Mouse (Mus musculus) forebrain, embryonic 11.5 days (tissue): ENCODE results near the gene Tcirg1. TPM values are rescaled to one million over a fixed set of nuclear protein-coding genes. Genes with fewer than 3 reads are reported as not detected.

Experiments used
- ATAC-seq: fragments of 200-750 bp; cut with Nextera tagmentation; replicated peaks from 2 replicates; pipeline ENCODE4 v1.8.0; 2017; ENCODE audit warnings: moderate TSS enrichment; ENCODE audit not compliant: low FRiP score
- DNase-seq: peaks from one replicate; pipeline ENCODE4 v3.0.0-alpha.2; 2017; ENCODE audit warnings: low spot score
- H3K27ac ChIP-seq: fragments of 300-500 bp; sonication (generic); 2 replicates; pipeline ENCODE4 v1.5.1; 2014; ENCODE audit warnings: low read depth, low read length
- H3K27me3 ChIP-seq: fragments of 300-500 bp; sonication (generic); 2 replicates; pipeline ENCODE4 v1.6.1; 2014; ENCODE audit warnings: mild to moderate bottlenecking, low read length, mixed read lengths; ENCODE audit not compliant: control insufficient read depth, insufficient read depth
- H3K36me3 ChIP-seq: fragments of 300-500 bp; sonication (generic); 2 replicates; pipeline ENCODE4 v1.6.1; 2014; ENCODE audit warnings: mild to moderate bottlenecking, low read length, moderate library complexity, mixed read lengths; ENCODE audit not compliant: control insufficient read depth, insufficient read depth
- H3K4me1 ChIP-seq: fragments of 300-500 bp; sonication (generic); replicated peaks from 2 replicates; pipeline ENCODE4 v1.6.1; 2014; ENCODE audit warnings: low read length, mixed read lengths; ENCODE audit not compliant: control insufficient read depth, insufficient read depth
- H3K4me2 ChIP-seq: fragments of 300-500 bp; sonication (generic); 2 replicates; pipeline ENCODE4 v1.6.1; 2014; ENCODE audit warnings: low read depth, mild to moderate bottlenecking, low read length, moderate library complexity, mixed read lengths; ENCODE audit not compliant: severe bottlenecking
- H3K4me3 ChIP-seq: fragments of 300-500 bp; sonication (generic); 2 replicates; pipeline ENCODE4 v1.5.1; 2014; ENCODE audit warnings: low read depth, low read length
- H3K9ac ChIP-seq: fragments of 300-500 bp; sonication (generic); 2 replicates; pipeline ENCODE4 v1.6.1; 2014; ENCODE audit warnings: low read length
- H3K9me3 ChIP-seq: fragments of 300-500 bp; sonication (generic); 2 replicates; pipeline ENCODE4 v1.6.1; 2016; ENCODE audit warnings: low read length, mixed read lengths; ENCODE audit not compliant: control insufficient read depth
- WGBS: fragments of 180-500 bp; shearing (Covaris S2); extraction: QIAGEN DNeasy Blood & Tissue Kit; methylation state at CpG from one replicate; pipeline ENCODE4 v1.1.7; 2014; 5-methylcytosine and 5-hydroxymethylcytosine counted together
- polyA plus RNA-seq: library from polyadenylated mRNA; unstranded; fragments of >200 nt; fragmentation: Nextera tagmentation; extraction: Ambion mirVana; gene quantifications from 2 replicates; pipeline ENCODE4 v1.2.1, GENCODE M21; 2014

Tcirg1 gene
- polyA plus RNA-seq = 11.4 and 15.7 TPM in 2 replicates

- H3K4me1 ChIP-seq = peaks cover 7% of the 10 kb centered on the region; the same call in 1 of the 2 replicates
- WGBS = 6% methylated on average over 36 of the region's 36 CpGs
- DNase-seq (peak; percentile 77), ATAC-seq (peak; percentile 58; the same call in 1 of the 2 replicates)
- H3K27ac ChIP-seq = no peak within 1 kb of the TSS
- peaks cover 3% of the 10 kb centered on the region; the same call in 1 of the 2 replicates for H3K36me3 ChIP-seq
- H3K27me3 ChIP-seq = no peaks in the 10 kb centered on the region; the same call in 1 of the 2 replicates
- no peaks in the 10 kb centered on the region for H3K9me3 ChIP-seq
- H3K4me3 ChIP-seq = peak within 1 kb of the TSS; percentile 31
- H3K9ac ChIP-seq = peak within 1 kb of the TSS; percentile 46
- peak within 1 kb of the TSS; percentile 60 for H3K4me2 ChIP-seq
Measured at GRCm38 (mm10) chr19:3906795-3907786, at the start of gene Tcirg1. Tcirg1 (minus strand) TSS chr19:3907133.

DNA sequence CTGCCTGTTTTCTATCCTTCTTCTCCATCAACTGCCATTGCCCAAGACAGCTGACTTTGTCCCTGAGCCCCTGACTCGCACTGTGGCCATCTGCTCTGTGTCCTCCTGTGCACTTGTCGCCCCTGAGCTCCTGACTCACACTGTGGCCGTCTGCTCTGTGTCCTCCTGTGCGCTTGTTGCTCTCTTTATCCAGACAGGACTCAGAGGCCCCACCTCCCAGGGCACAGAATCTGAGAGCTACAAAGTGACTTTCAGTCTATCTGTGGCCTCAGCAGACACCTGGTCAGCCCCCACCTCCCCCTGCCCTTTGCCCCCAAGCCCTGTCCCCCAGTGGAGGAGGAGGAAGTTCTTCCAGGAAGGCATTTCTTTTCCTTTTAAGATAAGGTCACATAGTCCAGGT is 48.9 kb upstream of the Tcirg1 start:
- Histone ChIP-seq H3K27me3 (no peaks in the 10 kb centered on the region), H3K9me3 (no peaks in the 10 kb centered on the region), H3K4me2 (no peak overlapping the region), H3K9ac (no peak overlapping the region), H3K4me3 (no peak overlapping the region), H3K36me3 (no peaks in the 10 kb centered on the region), H3K4me1 (no peaks in the 10 kb centered on the region), H3K27ac (no peak overlapping the region)
- 54% methylated on average over 4 of the region's 4 CpGs for WGBS
- DNase-seq = no peak
- no peak for ATAC-seq

DNA sequence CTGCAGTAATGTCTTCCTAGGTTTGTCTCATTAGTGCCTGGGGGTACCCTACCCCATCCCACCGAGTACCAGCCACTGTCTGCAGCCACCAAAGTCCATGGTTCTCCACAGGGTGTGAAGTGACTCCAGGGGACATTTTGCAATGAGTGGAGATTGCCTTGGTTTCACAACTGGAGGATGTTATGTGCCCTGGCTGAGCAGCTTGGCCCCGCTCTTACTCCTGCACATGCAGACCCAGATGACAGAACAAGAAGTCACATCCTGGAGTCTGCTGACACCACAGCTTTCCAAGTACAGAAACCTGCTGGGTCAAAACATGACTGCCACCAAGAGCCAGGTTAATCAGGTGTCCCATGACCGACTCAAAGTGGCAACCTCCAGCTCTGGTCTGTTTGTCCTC is 48.1 kb upstream of the Tcirg1 start:
- Histone ChIP-seq H3K36me3 (no peaks in the 10 kb centered on the region), H3K4me1 (no peaks in the 10 kb centered on the region), H3K4me2 (no peak overlapping the region), H3K9me3 (no peaks in the 10 kb centered on the region), H3K27me3 (no peaks in the 10 kb centered on the region), H3K9ac (no peak overlapping the region), H3K4me3 (no peak overlapping the region), H3K27ac (no peak overlapping the region)
- no peak for ATAC-seq
- DNase-seq = no peak
- 82% methylated on average over 3 of the region's 3 CpGs for WGBS

- ATAC-seq (no peak), DNase-seq (no peak)
- no peak overlapping the region for H3K27ac ChIP-seq
- H3K9ac ChIP-seq = no peak overlapping the region
- H3K4me1 ChIP-seq = no peaks in the 10 kb centered on the region
- WGBS = 77% methylated on average over 1 of the region's 1 CpGs
- H3K4me3 ChIP-seq = no peak overlapping the region
- H3K36me3 ChIP-seq = no peaks in the 10 kb centered on the region
- H3K27me3 ChIP-seq = no peaks in the 10 kb centered on the region
- no peaks in the 10 kb centered on the region for H3K9me3 ChIP-seq
- H3K4me2 ChIP-seq = no peak overlapping the region
Measured at GRCm38 (mm10) chr19:3952099-3952498, 45.2 kb upstream of the Tcirg1 start.

DNA sequence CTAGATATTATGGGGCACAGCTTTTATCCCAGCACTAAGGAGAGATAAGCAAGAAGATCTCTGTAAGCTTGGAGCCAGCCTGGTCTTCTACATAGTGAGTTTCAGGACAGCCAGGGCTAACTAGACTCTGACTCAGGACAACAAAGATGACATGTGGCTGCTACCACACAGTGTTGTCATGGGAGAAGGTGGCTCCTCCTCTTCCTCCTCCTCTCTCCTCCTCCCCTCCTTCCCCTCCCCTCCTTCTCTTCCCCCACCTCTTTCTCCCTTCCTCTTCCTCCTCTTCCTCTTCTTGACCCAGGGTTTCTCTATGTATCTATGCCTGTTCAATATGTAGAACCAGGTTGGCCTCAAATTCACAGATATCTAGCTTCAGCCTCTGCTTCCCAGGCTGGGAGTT is 44.5 kb upstream of the Tcirg1 start:
- no peaks in the 10 kb centered on the region for H3K4me1 ChIP-seq
- no peak overlapping the region for H3K4me2 ChIP-seq
- no peak for ATAC-seq
- no peaks in the 10 kb centered on the region for H3K9me3 ChIP-seq
- H3K27ac ChIP-seq = no peak overlapping the region
- H3K36me3 ChIP-seq = no peaks in the 10 kb centered on the region
- no peak overlapping the region for H3K9ac ChIP-seq
- H3K27me3 ChIP-seq = no peaks in the 10 kb centered on the region
- H3K4me3 ChIP-seq = no peak overlapping the region
- no peak for DNase-seq

DNA sequence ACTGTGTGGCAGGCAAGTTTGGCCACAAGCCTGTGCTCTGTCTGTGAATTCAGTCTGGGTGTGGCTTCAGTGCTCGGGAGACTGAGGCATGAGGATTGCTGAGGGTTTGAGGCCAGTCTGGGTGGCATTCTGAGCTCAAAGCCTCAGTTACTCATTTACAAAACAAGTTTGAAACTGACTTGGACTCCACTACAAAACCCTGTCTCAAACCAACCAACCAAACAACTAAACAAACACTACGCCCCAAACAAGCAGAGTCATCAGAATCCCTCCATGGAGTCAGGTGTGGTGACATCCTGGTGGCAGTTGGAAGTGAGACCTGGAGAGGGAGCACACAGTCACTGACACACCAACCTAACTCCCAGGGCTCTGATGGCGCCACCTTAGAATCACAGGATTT is 43.4 kb upstream of the Tcirg1 start:
- H3K4me2 ChIP-seq = no peak overlapping the region
- H3K9ac ChIP-seq = no peak overlapping the region; the same call in 1 of the 2 replicates
- H3K27ac ChIP-seq = no peak overlapping the region
- WGBS = 80% methylated on average over 3 of the region's 3 CpGs
- no peaks in the 10 kb centered on the region for H3K36me3 ChIP-seq
- H3K4me3 ChIP-seq = no peak overlapping the region
- ATAC-seq (no peak), DNase-seq (no peak)
- no peaks in the 10 kb centered on the region for H3K4me1 ChIP-seq
- no peaks in the 10 kb centered on the region for H3K27me3 ChIP-seq
- no peaks in the 10 kb centered on the region for H3K9me3 ChIP-seq

- ATAC-seq (no peak), DNase-seq (no peak)
- Histone ChIP-seq H3K36me3 (no peaks in the 10 kb centered on the region), H3K27me3 (no peaks in the 10 kb centered on the region), H3K27ac (no peak overlapping the region), H3K9me3 (no peaks in the 10 kb centered on the region), H3K4me1 (no peaks in the 10 kb centered on the region), H3K4me2 (no peak overlapping the region), H3K9ac (no peak overlapping the region), H3K4me3 (no peak overlapping the region)
- WGBS = 70% methylated on average over 14 of the region's 14 CpGs
Measured at GRCm38 (mm10) chr19:3948546-3948945, 41.6 kb upstream of the Tcirg1 start.

DNA sequence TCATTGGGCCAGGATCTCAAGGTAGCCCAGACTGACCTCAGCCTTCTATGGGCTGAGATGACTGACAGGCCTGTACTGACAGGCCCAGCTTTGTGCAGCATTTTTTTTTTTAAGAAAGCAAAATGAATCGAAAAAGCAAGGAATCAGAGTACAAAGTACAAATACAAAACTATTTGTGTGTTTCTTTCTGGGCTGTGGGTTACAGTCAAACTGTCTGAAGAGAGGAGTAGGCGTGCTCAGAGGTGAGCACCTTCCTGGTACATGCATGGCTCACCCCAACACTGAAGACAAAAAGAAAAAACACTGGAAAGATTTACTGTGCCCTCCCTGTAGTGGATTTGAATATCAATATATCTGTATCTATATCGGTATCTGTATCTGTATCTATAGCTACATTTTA is 40.9 kb upstream of the Tcirg1 start:
- Histone ChIP-seq H3K9ac (no peak overlapping the region), H3K36me3 (no peaks in the 10 kb centered on the region), H3K9me3 (no peaks in the 10 kb centered on the region), H3K4me3 (no peak overlapping the region), H3K4me2 (no peak overlapping the region), H3K27me3 (no peaks in the 10 kb centered on the region), H3K27ac (no peak overlapping the region), H3K4me1 (no peaks in the 10 kb centered on the region)
- ATAC-seq = no peak
- 77% methylated on average over 3 of the region's 3 CpGs for WGBS
- DNase-seq = no peak
